Mouse (Mus musculus): ENCODE data around the gene 1810065E05Rik. TPM values are rescaled to one million over a fixed set of nuclear protein-coding genes. Genes with fewer than 3 reads are reported as not detected.

The 1810065E05Rik gene
- polyA plus RNA-seq, 1 experiment from 2014 or later = not detected

GRCm38 (mm10) chr11:58437866-58438265, 17.0 kb downstream of the 1810065E05Rik start:
- WGBS = 7% methylated on average over 5 of the region's 5 CpGs
- H3K4me2 ChIP-seq = no peak overlapping the region; the same call in 1 of the 2 replicates
- H3K4me1 ChIP-seq (replicated peaks) = peaks cover 17% of the 10 kb centered on the region
- no peaks in the 10 kb centered on the region for H3K27me3 ChIP-seq
- no peak for ATAC-seq (ENCODE audit: insufficient number of reproducible peaks, insufficient read depth, low FRiP score, low TSS enrichment, low read depth)
- H3K9ac ChIP-seq (replicated peaks) = no peak overlapping the region
- H3K9me3 ChIP-seq = 0 out of 2 replicates have a peak, but pooled peaks cover 3% of the 10 kb centered on the region
- no peaks in the 10 kb centered on the region for H3K36me3 ChIP-seq
- H3K27ac ChIP-seq = peak overlapping the region; percentile 42; the same call in 1 of the 2 replicates
- H3K4me3 ChIP-seq (replicated peaks) = no peak overlapping the region

- Histone ChIP-seq H3K9me3 (peaks cover 11% of the 10 kb centered on the region; the same call in 1 of the 2 replicates), H3K4me2 (no peak within 1 kb of the TSS), H3K27me3 (no peaks in the 10 kb centered on the region), H3K4me1 (replicated peaks) (peaks cover 14% of the 10 kb centered on the region), H3K9ac (replicated peaks) (no peak within 1 kb of the TSS), H3K36me3 (no peaks in the 10 kb centered on the region), H3K4me3 (replicated peaks) (no peak within 1 kb of the TSS), H3K27ac (no peak within 1 kb of the TSS)
- no peak for ATAC-seq (ENCODE audit: insufficient number of reproducible peaks, insufficient read depth, low FRiP score, low TSS enrichment, low read depth)
- 94% methylated on average over 9 of the region's 9 CpGs for WGBS
Observed at GRCm38 (mm10) chr11:58452759-58453158, 31.8 kb downstream of the 1810065E05Rik start, which contains the start of gene Lypd9. TSS of gene Lypd9 (minus strand) at chr11:58452923.

- Histone ChIP-seq H3K9me3 (0 out of 2 replicates have a peak, but pooled peaks cover 6% of the 10 kb centered on the region), H3K27me3 (no peaks in the 10 kb centered on the region), H3K4me3 (replicated peaks) (no peak overlapping the region), H3K9ac (replicated peaks) (no peak overlapping the region), H3K36me3 (no peaks in the 10 kb centered on the region), H3K27ac (no peak overlapping the region), H3K4me1 (replicated peaks) (peaks cover 14% of the 10 kb centered on the region), H3K4me2 (no peak overlapping the region)
- 14% methylated on average over 4 of the region's 4 CpGs for WGBS
- no peak for ATAC-seq (ENCODE audit: insufficient number of reproducible peaks, insufficient read depth, low FRiP score, low TSS enrichment, low read depth)
Observed at GRCm38 (mm10) chr11:58453592-58453991, 32.7 kb downstream of the 1810065E05Rik start.

GRCm38 (mm10) chr11:58462170-58462569, 41.3 kb downstream of the 1810065E05Rik start, which contains the start of gene Olfr30:
TSS of gene Olfr30 (minus strand) at chr11:58462270.
- Histone ChIP-seq H3K4me3 (replicated peaks) (no peak within 1 kb of the TSS), H3K9ac (replicated peaks) (no peak within 1 kb of the TSS), H3K4me2 (no peak within 1 kb of the TSS), H3K27ac (no peak within 1 kb of the TSS), H3K9me3 (no peaks in the 10 kb centered on the region), H3K36me3 (no peaks in the 10 kb centered on the region), H3K4me1 (replicated peaks) (no peaks in the 10 kb centered on the region), H3K27me3 (no peaks in the 10 kb centered on the region; the same call in 1 of the 2 replicates)
- ATAC-seq (ENCODE audit: insufficient number of reproducible peaks, insufficient read depth, low FRiP score, low TSS enrichment, low read depth) = no peak

Other genes starting within 250 kb of the 1810065E05Rik start
- gene Mrpl22, start 249.4 kb upstream of the 1810065E05Rik start, polyA plus RNA-seq (2016; fragmentation: Nextera tagmentation; extraction: Ambion mirVana) = 135 and 144 TPM in 2 replicates
- gene Igtp, start 221.6 kb upstream of the 1810065E05Rik start, polyA plus RNA-seq (2016; fragmentation: Nextera tagmentation; extraction: Ambion mirVana) = 2.3 and 2.4 TPM in 2 replicates
- gene Irgm2, start 221.5 kb upstream of the 1810065E05Rik start, polyA plus RNA-seq (2016; fragmentation: Nextera tagmentation; extraction: Ambion mirVana) = 0.63 and 0.87 TPM in 2 replicates
- gene 4930438A08Rik, start 146.3 kb upstream of the 1810065E05Rik start, polyA plus RNA-seq (2016; fragmentation: Nextera tagmentation; extraction: Ambion mirVana) = not detected in 2 replicates
- gene Zfp692, start 114.0 kb upstream of the 1810065E05Rik start, polyA plus RNA-seq (2016; fragmentation: Nextera tagmentation; extraction: Ambion mirVana) = 28.0 and 29.2 TPM in 2 replicates
- gene Zfp672, start 90.8 kb upstream of the 1810065E05Rik start, polyA plus RNA-seq (2016; fragmentation: Nextera tagmentation; extraction: Ambion mirVana) = 32.1 and 32.3 TPM in 2 replicates
- 39.0 and 39.8 TPM in 2 replicates for gene Sh3bp5l, start 90.4 kb upstream of the 1810065E05Rik start, polyA plus RNA-seq (2016; fragmentation: Nextera tagmentation; extraction: Ambion mirVana)
- not detected in 2 replicates for gene Lypd8, start 42.1 kb upstream of the 1810065E05Rik start, polyA plus RNA-seq (2016; fragmentation: Nextera tagmentation; extraction: Ambion mirVana)
- gene Gm12253, start 11.4 kb downstream of the 1810065E05Rik start, polyA plus RNA-seq (2016; fragmentation: Nextera tagmentation; extraction: Ambion mirVana) = not detected in 2 replicates
- gene Lypd9, start 31.8 kb downstream of the 1810065E05Rik start, polyA plus RNA-seq (2016; fragmentation: Nextera tagmentation; extraction: Ambion mirVana) = not detected in 2 replicates
- not detected in 2 replicates for gene Olfr30, start 41.2 kb downstream of the 1810065E05Rik start, polyA plus RNA-seq (2016; fragmentation: Nextera tagmentation; extraction: Ambion mirVana)
- gene Olfr332, start 71.4 kb downstream of the 1810065E05Rik start, polyA plus RNA-seq (2016; fragmentation: Nextera tagmentation; extraction: Ambion mirVana) = not detected in 2 replicates
- gene Olfr331, start 81.5 kb downstream of the 1810065E05Rik start, polyA plus RNA-seq (2016; fragmentation: Nextera tagmentation; extraction: Ambion mirVana) = not detected in 2 replicates
- not detected in 2 replicates for gene Olfr330, start 113.7 kb downstream of the 1810065E05Rik start, polyA plus RNA-seq (2016; fragmentation: Nextera tagmentation; extraction: Ambion mirVana)
- gene Olfr329-ps, start 125.3 kb downstream of the 1810065E05Rik start, polyA plus RNA-seq (2016; fragmentation: Nextera tagmentation; extraction: Ambion mirVana) = not detected in 2 replicates
- gene Olfr328, start 134.5 kb downstream of the 1810065E05Rik start, polyA plus RNA-seq (2016; fragmentation: Nextera tagmentation; extraction: Ambion mirVana) = 0.08 and 0.09 TPM in 2 replicates
- not detected in 2 replicates for gene Olfr224, start 149.4 kb downstream of the 1810065E05Rik start, polyA plus RNA-seq (2016; fragmentation: Nextera tagmentation; extraction: Ambion mirVana)
- gene Olfr325, start 156.6 kb downstream of the 1810065E05Rik start, polyA plus RNA-seq (2016; fragmentation: Nextera tagmentation; extraction: Ambion mirVana) = not detected in 2 replicates
- gene Olfr324, start 174.0 kb downstream of the 1810065E05Rik start, polyA plus RNA-seq (2016; fragmentation: Nextera tagmentation; extraction: Ambion mirVana) = not detected in 2 replicates
- not detected in 2 replicates for gene 2210407C18Rik, start 195.0 kb downstream of the 1810065E05Rik start, polyA plus RNA-seq (2016; fragmentation: Nextera tagmentation; extraction: Ambion mirVana)
- gene Olfr323, start 209.4 kb downstream of the 1810065E05Rik start, polyA plus RNA-seq (2016; fragmentation: Nextera tagmentation; extraction: Ambion mirVana) = not detected in 2 replicates
- 0.15 and 0.35 TPM in 2 replicates for gene Trim58, start 219.4 kb downstream of the 1810065E05Rik start, polyA plus RNA-seq (2016; fragmentation: Nextera tagmentation; extraction: Ambion mirVana)
- not detected in 2 replicates for gene Olfr322, start 237.7 kb downstream of the 1810065E05Rik start, polyA plus RNA-seq (2016; fragmentation: Nextera tagmentation; extraction: Ambion mirVana)